Mouse (Mus musculus) small intestine, adult 2 months (tissue): ENCODE measurements around the gene Araf.

ENCODE experiments used
- CTCF ChIP-seq: fragments of 200-500 bp; IDR thresholded peaks from 2 replicates; pipeline ENCODE4 v1.5.1; 2012; ENCODE audit warnings: low read depth, mild to moderate bottlenecking, control low read depth, inconsistent platforms, low read length, moderate library complexity, mixed read lengths; ENCODE audit not compliant: insufficient replicate concordance, insufficient read length; ENCODE audit errors: extremely low read depth
- POLR2A ChIP-seq: fragments of 200-500 bp; IDR thresholded peaks from 2 replicates; pipeline ENCODE4 v1.6.1; 2012; ENCODE audit warnings: low read depth, mild to moderate bottlenecking, control low read depth, inconsistent platforms, low read length, moderate library complexity

DNA sequence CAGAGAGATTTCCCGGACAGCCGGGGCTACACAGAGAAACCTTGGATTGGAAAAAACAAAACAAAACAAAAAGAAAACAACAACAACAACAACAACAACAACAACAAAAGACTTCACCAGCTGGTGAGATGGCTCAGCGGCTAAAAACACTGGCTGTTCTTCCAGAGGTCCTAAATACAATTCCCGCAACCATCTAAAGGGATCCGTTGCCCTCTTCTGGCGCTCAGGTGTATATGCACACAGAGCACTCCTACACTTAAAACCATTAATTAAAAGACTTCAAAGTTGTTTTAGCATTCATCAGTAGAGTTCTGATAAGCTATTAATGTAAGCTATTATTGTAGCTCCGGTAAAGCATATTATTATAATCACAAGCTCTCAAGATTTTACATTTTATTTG, 4.4 kb upstream of the Araf start:
- TF ChIP-seq POLR2A (no peak), CTCF (no peak)
